ENCODE assay signal across 18 mouse cellular contexts in genomic region chr2:140476891-140477290, GRCm38 (mm10).
A peak's percentile ranks its signal among the peaks of the same experiment; 100 is the strongest.
DNase-seq lines count a peak whose midpoint lies in the region; ATAC-seq and TF ChIP-seq lines count a peak whose summit lies in the region.
"Had no signal": no experiment of that assay in that cellular context is flagged by ENCODE, and none has a peak within 500 bp of the region (broad histone marks: within the 10 kb centered on the region; RNA-seq: fewer than 3 reads in every experiment).

No protein-coding gene starts in this region.

- no peak for TF ChIP-seq POLR2A in brain, embryonic 14.5 days (IDR thresholded peaks at IDR 0.05; ENCODE audit: borderline replicate concordance, extremely low read depth, insufficient read depth, insufficient read length, poor library complexity, severe bottlenecking)

- no peaks in the 10 kb centered on the region for H3K9me3 ChIP-seq in hindbrain, embryonic 16.5 days (ENCODE audit: control insufficient read depth, low read length)
- H3K9me3 ChIP-seq in hindbrain, embryonic 13.5 days, result no peaks in the 10 kb centered on the region
- no peaks in the 10 kb centered on the region for H3K9me3 ChIP-seq in midbrain, embryonic 11.5 days (ENCODE audit: control insufficient read depth, low read length)
- no peaks in the 10 kb centered on the region for H3K9me3 ChIP-seq in midbrain, embryonic 16.5 days (replicated peaks; ENCODE audit: control insufficient read depth, low read length, poor library complexity, severe bottlenecking)
- H3K9me3 ChIP-seq: embryonic facial prominence, embryonic 10.5 days; embryonic facial prominence, embryonic 12.5 days; forebrain, embryonic 13.5 days; forebrain, embryonic 15.5 days had no signal

- no peaks in the 10 kb centered on the region for H3K27me3 ChIP-seq in hindbrain, embryonic 16.5 days (replicated peaks; ENCODE audit: control insufficient read depth, insufficient read depth, low read length)
- H3K27me3 ChIP-seq in hindbrain, embryonic 13.5 days, result no peaks in the 10 kb centered on the region
- no peaks in the 10 kb centered on the region for H3K27me3 ChIP-seq in midbrain, embryonic 11.5 days (ENCODE audit: control insufficient read depth, insufficient read depth, low read length)
- H3K27me3 ChIP-seq in midbrain, embryonic 16.5 days (ENCODE audit: control insufficient read depth, insufficient read depth, low read depth, low read length), result no peaks in the 10 kb centered on the region
- H3K27me3 ChIP-seq: embryonic facial prominence, embryonic 12.5 days; forebrain, embryonic 13.5 days; forebrain, embryonic 15.5 days had no signal

- ATAC-seq in hindbrain, embryonic 16.5 days, result peak; percentile 61; the same call in 1 of the 2 replicates
- no peak for ATAC-seq in hindbrain, embryonic 13.5 days (ENCODE audit: low FRiP score)
- no peak for ATAC-seq in midbrain, embryonic 11.5 days (ENCODE audit: low FRiP score)
- ATAC-seq in midbrain, embryonic 16.5 days, result no peak
- ATAC-seq: forebrain, embryonic 13.5 days; forebrain, embryonic 15.5 days had no signal

- no peak for TF ChIP-seq CTCF in brain, embryonic 14.5 days (IDR thresholded peaks at IDR 0.05; ENCODE audit: borderline replicate concordance, extremely low read depth, insufficient read depth, insufficient read length)

- H3K9ac ChIP-seq in hindbrain, embryonic 16.5 days (ENCODE audit: low read depth, low read length), result no peak overlapping the region
- H3K9ac ChIP-seq in hindbrain, embryonic 13.5 days, result no peak overlapping the region
- H3K9ac ChIP-seq in midbrain, embryonic 11.5 days (ENCODE audit: low read length), result no peak overlapping the region
- no peak overlapping the region for H3K9ac ChIP-seq in midbrain, embryonic 16.5 days (ENCODE audit: low read depth, low read length)
- H3K9ac ChIP-seq: embryonic facial prominence, embryonic 12.5 days; forebrain, embryonic 13.5 days; forebrain, embryonic 15.5 days had no signal

- H3K36me3 ChIP-seq in hindbrain, embryonic 16.5 days (ENCODE audit: control insufficient read depth, insufficient read depth, low read length), result no peaks in the 10 kb centered on the region
- no peaks in the 10 kb centered on the region for H3K36me3 ChIP-seq in hindbrain, embryonic 13.5 days
- no peaks in the 10 kb centered on the region for H3K36me3 ChIP-seq in midbrain, embryonic 11.5 days (ENCODE audit: control insufficient read depth, insufficient read depth, low read length)
- H3K36me3 ChIP-seq in midbrain, embryonic 16.5 days (ENCODE audit: control insufficient read depth, insufficient read depth, low read length), result no peaks in the 10 kb centered on the region
- H3K36me3 ChIP-seq: embryonic facial prominence, embryonic 10.5 days; embryonic facial prominence, embryonic 12.5 days; forebrain, embryonic 15.5 days had no signal

- no peak overlapping the region for H3K27ac ChIP-seq in hindbrain, embryonic 16.5 days (ENCODE audit: low read depth, low read length)
- no peak overlapping the region for H3K27ac ChIP-seq in hindbrain, embryonic 13.5 days
- no peak overlapping the region for H3K27ac ChIP-seq in midbrain, embryonic 11.5 days (ENCODE audit: low read depth, low read length)
- no peak overlapping the region for H3K27ac ChIP-seq in midbrain, embryonic 16.5 days (ENCODE audit: low read length)
- H3K27ac ChIP-seq: embryonic facial prominence, embryonic 10.5 days; embryonic facial prominence, embryonic 12.5 days; forebrain, embryonic 13.5 days; forebrain, embryonic 15.5 days had no signal

- WGBS in hindbrain, embryonic 16.5 days, result 80% methylated on average over 4 of the region's 4 CpGs
- 81% methylated on average over 4 of the region's 4 CpGs for WGBS in hindbrain, embryonic 13.5 days
- WGBS in midbrain, embryonic 11.5 days, result 87% methylated on average over 4 of the region's 4 CpGs
- WGBS in midbrain, embryonic 16.5 days, result 76% methylated on average over 4 of the region's 4 CpGs

- H3K4me1 ChIP-seq in hindbrain, embryonic 16.5 days (ENCODE audit: control insufficient read depth, insufficient read depth, low read depth, low read length), result no peaks in the 10 kb centered on the region
- H3K4me1 ChIP-seq in hindbrain, embryonic 13.5 days (replicated peaks), result no peaks in the 10 kb centered on the region
- no peaks in the 10 kb centered on the region for H3K4me1 ChIP-seq in midbrain, embryonic 11.5 days (ENCODE audit: control insufficient read depth, insufficient read depth, low read length)
- H3K4me1 ChIP-seq in midbrain, embryonic 16.5 days (ENCODE audit: control insufficient read depth, insufficient read depth, low read length), result no peaks in the 10 kb centered on the region
- H3K4me1 ChIP-seq: embryonic facial prominence, embryonic 10.5 days; embryonic facial prominence, embryonic 12.5 days; forebrain, embryonic 13.5 days; forebrain, embryonic 15.5 days had no signal

- no peak overlapping the region for H3K4me3 ChIP-seq in hindbrain, embryonic 16.5 days (ENCODE audit: low read length)
- H3K4me3 ChIP-seq in hindbrain, embryonic 13.5 days, result no peak overlapping the region
- H3K4me3 ChIP-seq in midbrain, embryonic 11.5 days (ENCODE audit: low read depth, low read length), result no peak overlapping the region
- H3K4me3 ChIP-seq in midbrain, embryonic 16.5 days (ENCODE audit: low read depth, low read length), result no peak overlapping the region
- H3K4me3 ChIP-seq: embryonic facial prominence, embryonic 10.5 days; embryonic facial prominence, embryonic 12.5 days; forebrain, embryonic 13.5 days; forebrain, embryonic 15.5 days had no signal

- DNase-seq in midbrain, embryonic 11.5 days (ENCODE audit: low spot score, missing footprints), result peak; percentile 19
- peak; percentile 16 for DNase-seq in brain, embryonic 14.5 days (ENCODE audit: low read depth)
- no peak for DNase-seq in left cerebral cortex, adult 18-20 months (ENCODE audit: low spot score in 2 of 2)
- DNase-seq: adrenal gland, adult 2 months; adrenal gland, postnatal 10 days; adrenal gland, postnatal 25 days; cerebellum, adult 11-12 months; cerebellum, adult 2 months; cerebellum, adult 9-10 months; cerebellum, postnatal 10 days; cerebellum, postnatal 25 days had no signal

- H3K4me2 ChIP-seq in hindbrain, embryonic 16.5 days (ENCODE audit: low read length), result no peak overlapping the region
- no peak overlapping the region for H3K4me2 ChIP-seq in hindbrain, embryonic 13.5 days
- H3K4me2 ChIP-seq in midbrain, embryonic 11.5 days, result no peak overlapping the region
- H3K4me2 ChIP-seq in midbrain, embryonic 16.5 days (ENCODE audit: low read length), result no peak overlapping the region
- H3K4me2 ChIP-seq: embryonic facial prominence, embryonic 12.5 days; forebrain, embryonic 13.5 days; forebrain, embryonic 15.5 days had no signal

Comparison
In these comparisons a context has a peak if more than half of its experiments do, and no peak if none do; other contexts are left out.
1. DNase-seq: peak in midbrain, embryonic 11.5 days (single experiment) and brain, embryonic 14.5 days (single experiment); none in left cerebral cortex, adult 18-20 months (0 of 2).